10 mouse cellular contexts compared by ENCODE assay signal in the genomic region with DNA sequence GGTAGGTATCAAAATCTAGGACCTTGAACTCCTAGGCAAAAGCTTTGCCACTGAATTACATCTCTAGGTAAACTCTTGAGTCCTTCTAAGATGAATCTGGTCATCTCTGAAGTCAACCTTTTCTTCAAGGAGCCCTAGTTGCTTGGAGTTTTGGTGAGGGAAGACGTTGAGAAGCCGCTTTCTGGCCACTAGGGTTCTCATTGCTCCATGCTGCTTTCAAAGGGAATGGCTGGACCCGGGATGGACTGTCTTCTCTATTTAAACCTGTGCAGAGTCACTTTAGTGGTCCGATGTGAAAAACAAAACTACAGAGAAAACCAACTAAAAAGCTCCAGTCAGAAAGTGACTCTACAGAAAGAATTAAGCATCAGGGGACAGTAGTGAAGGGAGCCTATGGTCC. TPM values are rescaled to one million over a fixed set of nuclear protein-coding genes. Genes with fewer than 3 reads are reported as not detected.
DNase-seq lines count a peak whose midpoint lies in the region; ATAC-seq and TF ChIP-seq lines count a peak whose summit lies in the region.
"Had no signal": no experiment of that assay in that cellular context is flagged by ENCODE, and none has a peak within 500 bp of the region (broad histone marks: within the 10 kb centered on the region; RNA-seq: fewer than 3 reads in every experiment).

No protein-coding gene starts in this region.

- no peak overlapping the region for H3K27ac ChIP-seq in liver, adult 2 months (replicated peaks; ENCODE audit: insufficient read depth, low read depth, low read length)
- no peak overlapping the region for H3K27ac ChIP-seq in MEL (ENCODE audit: control insufficient read depth, low read depth, low read length)
- no peak overlapping the region for H3K27ac ChIP-seq in hindbrain, embryonic 13.5 days
- H3K27ac ChIP-seq: macrophage had no signal

- H3K4me2 ChIP-seq in hindbrain, embryonic 13.5 days: no peak overlapping the region

- TF ChIP-seq POLR2A in liver, adult 2 months (IDR thresholded peaks at IDR 0.05; ENCODE audit: extremely low read depth, insufficient read depth, low read length): no peak
- TF ChIP-seq POLR2A in MEL (IDR thresholded peaks at IDR 0.05; ENCODE audit: control insufficient read depth in 1 of 2, insufficient read depth in 1 of 2, low read depth in 1 of 2, low read length in 2 of 2, poor library complexity in 1 of 2): no peak

- no peaks in the 10 kb centered on the region for H3K36me3 ChIP-seq in liver, adult 2 months (ENCODE audit: control insufficient read depth, insufficient read depth, low read length)
- no peaks in the 10 kb centered on the region for H3K36me3 ChIP-seq in MEL (ENCODE audit: control insufficient read depth in 1 of 2, insufficient read depth in 2 of 2, low read length in 2 of 2)
- no peaks in the 10 kb centered on the region for H3K36me3 ChIP-seq in hindbrain, embryonic 13.5 days

- H3K9me3 ChIP-seq in MEL (replicated peaks; ENCODE audit: insufficient read depth, low read length): no peaks in the 10 kb centered on the region
- H3K9me3 ChIP-seq in hindbrain, embryonic 13.5 days: no peaks in the 10 kb centered on the region

- TF ChIP-seq CTCF in liver, adult 2 months (IDR thresholded peaks at IDR 0.05; ENCODE audit: low read depth, low read length): peak; percentile 42; the same call in 1 of the 2 replicates
- TF ChIP-seq CTCF in MEL (IDR thresholded peaks at IDR 0.05 in 2 of 3, conservative IDR thresholded peaks at IDR 0.05 in 1 of 3; ENCODE audit: control insufficient read depth in 1 of 3, insufficient read depth in 1 of 3, low read depth in 2 of 3, low read length in 3 of 3, poor library complexity in 1 of 3, severe bottlenecking in 1 of 3): peak in 1 of 3 experiments; percentile 16; a peak in 2 of 6 replicates

- no peaks in the 10 kb centered on the region; the same call in 1 of the 2 replicates for H3K4me1 ChIP-seq in liver, adult 2 months (ENCODE audit: control insufficient read depth, insufficient read depth, low read length)
- peaks cover 0 to 6% of the 10 kb centered on the region in 2 experiments; a peak in 2 of 4 replicates for H3K4me1 ChIP-seq in MEL (ENCODE audit: control insufficient read depth in 1 of 2, insufficient read depth in 2 of 2, low read length in 2 of 2)
- H3K4me1 ChIP-seq in hindbrain, embryonic 13.5 days (replicated peaks): no peaks in the 10 kb centered on the region

- TF ChIP-seq EP300 in MEL (IDR thresholded peaks at IDR 0.05; ENCODE audit: low read depth in 1 of 2, low read length in 2 of 2): no peak

- no peaks in the 10 kb centered on the region for H3K27me3 ChIP-seq in liver, adult 2 months (ENCODE audit: control insufficient read depth, insufficient read depth, low read length)
- no peaks in the 10 kb centered on the region for H3K27me3 ChIP-seq in MEL (ENCODE audit: control insufficient read depth in 1 of 2, insufficient read depth in 2 of 2, low read length in 2 of 2)
- no peaks in the 10 kb centered on the region for H3K27me3 ChIP-seq in hindbrain, embryonic 13.5 days

- H3K79me2 ChIP-seq in liver, adult 2 months (ENCODE audit: control insufficient read depth, insufficient read depth, low read length): no peaks in the 10 kb centered on the region
- H3K79me2 ChIP-seq in MEL (ENCODE audit: control insufficient read depth, insufficient read depth, low read length, poor library complexity): no peaks in the 10 kb centered on the region

- ATAC-seq in hindbrain, embryonic 13.5 days (ENCODE audit: low FRiP score): no peak

- DNase-seq in gastrocnemius, postnatal 14 days: peak; percentile 9
- no peak for DNase-seq in gastrocnemius, postnatal 36 days
- peak; percentile 18 for DNase-seq in liver, adult 2 months (ENCODE audit: extremely low read depth, low read depth, low spot score)
- DNase-seq in liver (no peak), MEL (ENCODE audit: low read depth, low spot score) (no peak)
- peak; percentile 21 for DNase-seq in embryo, embryonic 11 days
- DNase-seq in spleen, postnatal 10 days (ENCODE audit: low spot score in 2 of 2): no peak

- 48% methylated on average over 4 of the region's 4 CpGs for WGBS in liver, adult 2 months
- 43% methylated on average over 4 of the region's 4 CpGs for WGBS in hindbrain, embryonic 13.5 days

- H3K9ac ChIP-seq in liver, adult 2 months (ENCODE audit: low read depth, low read length): no peak overlapping the region
- no peak overlapping the region for H3K9ac ChIP-seq in MEL (ENCODE audit: control insufficient read depth, low read depth, low read length, poor library complexity, severe bottlenecking)
- H3K9ac ChIP-seq in hindbrain, embryonic 13.5 days: no peak overlapping the region

- intact Hi-C loops in gastrocnemius, postnatal 14 days (cut with DNase I; ENCODE audit: low total_unique reads): no loop called here
- intact Hi-C loops in gastrocnemius, postnatal 36 days (cut with DNase I): no loop called here

- H3K4me3 ChIP-seq in liver, adult 2 months (ENCODE audit: insufficient read depth, low read depth, low read length): no peak overlapping the region
- H3K4me3 ChIP-seq in MEL (ENCODE audit: control insufficient read depth in 1 of 2, insufficient read depth in 1 of 2, low read depth in 2 of 2, low read length in 2 of 2): no peak overlapping the region
- H3K4me3 ChIP-seq in hindbrain, embryonic 13.5 days: no peak overlapping the region

- peak; percentile 27 for TF ChIP-seq RAD21 in MEL (IDR thresholded peaks at IDR 0.05; ENCODE audit: low read depth, low read length)

TF ChIP-seq in MEL, 35 proteins besides CTCF, POLR2A, EP300 and RAD21:
- TF ChIP-seq SMC3 (IDR thresholded peaks at IDR 0.05; ENCODE audit: low read depth, low read length) (0 out of 2 replicates have a peak, but pooled peaks have one; percentile 15), MAZ (IDR thresholded peaks at IDR 0.05; ENCODE audit: low read depth, low read length) (no peak)

RNA-seq across cellular contexts. Expression of gene Gm10198, which starts 18.4 kb away (rescaled TPM):
- not detected for total RNA-seq in gastrocnemius, postnatal 14 days (2021)
- not detected for total RNA-seq in gastrocnemius, postnatal 36 days (2021)
- not detected in 2 replicates for total RNA-seq in liver, adult 2 months (2014; rRNA removed)
- not detected in 2 replicates for polyA plus RNA-seq in liver, adult 2 months (2012; rRNA removed)
- total RNA-seq in MEL (2012; rRNA removed): not detected in 2 replicates
- polyA plus RNA-seq in MEL (2012; ENCODE audit: insufficient read depth in 1 of 2, insufficient read length in 2 of 2, low read depth in 1 of 2, low replicate concordance in 2 of 2, missing spikeins in 1 of 2): not detected
- not detected in 2 replicates for polyA plus RNA-seq in hindbrain, embryonic 13.5 days (2015; fragmentation: Nextera tagmentation; extraction: Ambion mirVana)
- total RNA-seq: gastrocnemius, adult 18-20 months had no signal
- polyA plus RNA-seq: macrophage had no signal

RNA-seq across cellular contexts. Expression of gene Gm49496, which starts 24.4 kb away (rescaled TPM):
- under 1 TPM in 1 of 2 experiments, not detected in 1; 0.39 TPM for total RNA-seq in gastrocnemius, postnatal 14 days (2021)
- total RNA-seq in gastrocnemius, postnatal 36 days (2021): not detected
- not detected in 2 replicates for total RNA-seq in liver, adult 2 months (2014; rRNA removed)
- not detected in 2 replicates for polyA plus RNA-seq in liver, adult 2 months (2012; rRNA removed)
- total RNA-seq in MEL (2012; rRNA removed): 0.13 TPM in 1 of 2 replicates, not detected in the other
- polyA plus RNA-seq in MEL (2012; ENCODE audit: insufficient read depth in 1 of 2, insufficient read length in 2 of 2, low read depth in 1 of 2, low replicate concordance in 2 of 2, missing spikeins in 1 of 2): under 1 TPM in 1 of 2 experiments, not detected in 1; 0.26 TPM
- polyA plus RNA-seq in hindbrain, embryonic 13.5 days (2015; fragmentation: Nextera tagmentation; extraction: Ambion mirVana): not detected in 2 replicates
- total RNA-seq: gastrocnemius, adult 18-20 months had no signal
- polyA plus RNA-seq: macrophage had no signal

Comparison
In these comparisons a context has a peak if more than half of its experiments do, and no peak if none do; other contexts are left out.
1. DNase-seq: peak in gastrocnemius, postnatal 14 days (single experiment), liver, adult 2 months (single experiment) and embryo, embryonic 11 days (single experiment); none in gastrocnemius, postnatal 36 days (0 of 2), liver (single experiment), MEL (single experiment) and spleen, postnatal 10 days (0 of 2).